Mouse (Mus musculus) kidney, adult 8-10 months (tissue): ENCODE results near the gene Sipa1l1.
A peak's percentile ranks its signal among the peaks of the same experiment; 100 is the strongest.

Source experiments
- DNase-seq, 2 experiments: peaks; one replicate each; pipeline ENCODE4 v3.0.0; 2022

The Sipa1l1 gene

DNA sequence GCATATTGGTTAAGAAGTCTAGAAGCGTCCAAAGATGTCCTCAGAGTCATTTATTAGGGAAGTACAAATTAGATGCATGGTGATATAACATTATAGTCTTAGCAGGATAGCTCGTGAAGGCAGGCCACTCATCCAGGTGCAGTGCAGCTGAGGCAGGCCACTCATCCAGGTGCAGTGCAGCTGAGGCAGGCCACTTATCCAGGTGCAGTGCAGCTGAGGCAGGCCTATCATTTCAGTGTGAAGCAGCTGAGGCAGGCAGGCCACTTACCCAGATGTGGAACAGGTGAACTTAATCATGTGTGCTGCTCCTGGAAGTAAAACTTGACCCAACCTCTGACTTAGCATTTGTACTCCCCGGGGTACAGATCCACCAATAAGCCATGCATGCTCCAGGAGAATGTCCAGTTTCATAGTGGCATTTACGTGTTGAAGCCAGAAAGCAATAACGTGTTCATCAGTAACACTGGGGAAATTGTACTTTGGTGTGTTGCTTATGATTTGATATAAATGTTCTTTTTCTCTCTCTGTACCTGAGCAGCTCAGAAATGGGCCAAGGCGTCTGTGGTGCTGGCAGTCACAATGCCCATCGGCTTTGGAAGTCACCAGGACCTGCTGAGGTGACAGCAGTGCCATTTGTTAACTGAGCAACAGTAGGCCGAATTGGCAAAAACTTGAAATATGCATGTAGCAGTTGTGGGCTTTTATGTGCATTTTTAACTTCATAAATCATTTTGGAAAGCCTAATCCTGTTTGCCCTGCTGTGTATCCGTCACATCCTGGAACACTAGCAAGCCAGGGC, 129.7 kb downstream of the Sipa1l1 start:
- DNase-seq, result no peak

DNA sequence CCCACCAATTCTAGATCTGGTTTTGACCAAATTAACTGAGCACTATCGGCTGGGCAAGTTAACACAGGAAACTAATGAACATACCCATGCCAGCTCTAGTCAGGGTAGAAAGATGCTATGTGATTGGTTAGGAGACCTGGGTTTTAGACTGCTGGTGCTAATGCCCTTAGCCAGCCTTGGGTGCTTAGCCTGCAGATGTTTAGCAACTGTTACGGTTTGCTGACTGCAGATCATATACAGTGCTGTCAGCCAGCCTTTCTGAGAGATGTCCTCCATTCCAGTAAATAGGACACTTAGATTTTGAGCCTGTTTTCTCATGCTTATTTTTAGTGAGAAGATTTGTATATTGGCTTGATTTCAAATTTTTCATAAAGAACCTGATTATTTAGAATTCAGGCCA, 135.0 kb downstream of the Sipa1l1 start:
- DNase-seq, result no peak

DNA sequence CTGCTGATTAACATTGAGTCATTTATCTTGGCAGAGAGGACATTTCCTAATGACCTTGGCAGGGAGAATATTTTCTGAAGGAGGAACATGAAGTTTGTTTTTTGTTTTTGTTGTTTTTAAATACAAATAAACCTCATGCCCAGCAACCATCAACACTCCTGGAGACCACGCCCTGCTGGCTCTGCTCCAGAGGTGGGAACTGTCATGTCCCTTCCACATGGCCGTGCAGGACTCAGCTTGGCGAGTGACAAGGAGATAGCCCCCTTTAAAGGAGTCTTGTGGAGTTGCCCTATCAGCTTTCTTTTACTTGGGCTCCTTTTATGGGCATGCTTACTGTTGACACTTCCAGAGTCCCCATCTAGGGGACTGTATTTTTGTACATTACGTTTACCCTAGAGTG, 136.9 kb downstream of the Sipa1l1 start:
- DNase-seq, result no peak

DNA sequence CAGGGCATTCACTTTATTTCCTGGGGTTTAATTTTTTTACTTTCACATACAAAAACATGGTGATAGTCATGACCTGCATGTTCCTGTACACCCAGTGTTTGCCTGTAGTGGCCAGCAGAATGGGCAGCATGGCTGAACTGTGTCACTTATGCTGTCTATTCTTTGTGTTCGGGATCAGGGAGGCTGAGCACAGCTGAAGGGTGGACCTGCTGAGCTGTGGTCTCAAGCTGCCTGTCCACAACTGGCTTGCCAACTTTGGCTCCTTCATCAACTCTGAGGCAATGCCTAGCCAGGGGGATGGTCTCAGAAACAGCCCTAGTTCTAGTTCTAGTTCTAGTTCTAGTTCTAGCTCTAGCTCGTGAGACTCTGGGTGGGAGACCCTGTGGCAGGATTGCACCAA, 142.5 kb downstream of the Sipa1l1 start:
- DNase-seq, result no peak

DNA sequence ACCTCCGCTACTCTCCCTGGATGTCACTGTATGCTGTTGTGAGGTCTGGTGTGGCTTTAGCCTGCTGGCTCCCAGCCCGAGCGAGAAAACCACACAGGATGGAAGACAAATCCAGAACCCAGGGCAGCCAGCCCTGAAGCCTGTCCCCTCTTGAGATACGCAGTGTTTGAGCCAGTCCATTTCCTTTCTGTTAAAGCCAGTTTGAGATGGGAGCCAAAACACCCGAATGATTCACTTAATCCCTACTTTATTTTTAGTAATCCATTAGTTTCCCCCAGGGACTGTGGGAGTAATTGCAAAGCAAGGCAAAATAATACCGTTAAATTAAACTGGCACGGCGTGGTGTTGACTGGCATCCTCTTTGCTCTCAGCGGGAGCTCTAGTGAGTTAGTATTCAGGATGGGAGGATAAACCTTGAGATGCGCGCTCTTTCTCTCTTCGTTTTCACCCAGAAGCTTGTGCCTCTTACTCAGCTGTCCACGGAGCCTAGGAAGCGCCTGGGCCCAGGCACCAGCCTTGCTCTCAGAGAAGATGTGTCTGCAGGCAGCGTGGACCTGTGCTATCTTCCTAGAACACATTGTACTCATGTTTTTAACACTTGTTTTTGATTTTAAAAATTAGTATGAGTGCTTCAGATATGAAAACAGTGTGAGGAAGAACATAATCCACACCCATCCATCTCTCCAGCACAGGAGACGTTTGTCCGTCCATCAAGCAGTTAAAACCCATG, 143.1 kb downstream of the Sipa1l1 start:
- peak; percentile 28 to 33 for DNase-seq

DNA sequence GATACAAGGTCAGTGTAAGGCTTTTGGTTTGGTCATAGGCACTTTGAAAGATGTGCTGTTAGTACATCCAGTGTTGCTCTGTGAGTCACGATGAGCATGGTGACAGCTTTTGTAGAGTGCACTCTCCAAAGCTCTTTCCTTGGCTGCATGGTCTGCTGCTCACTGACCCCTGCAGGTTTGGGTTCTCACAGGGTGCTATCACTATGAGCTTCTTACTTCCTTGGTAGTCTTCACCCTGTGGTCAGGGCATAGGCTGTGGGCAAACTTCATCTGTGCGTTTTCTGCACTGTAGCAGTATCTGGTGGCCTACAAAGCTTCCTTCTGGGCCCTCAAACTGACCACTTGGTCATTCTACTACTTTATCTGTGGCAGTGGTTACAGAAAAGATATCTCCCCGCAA, 144.0 kb downstream of the Sipa1l1 start:
- DNase-seq, result no peak

DNA sequence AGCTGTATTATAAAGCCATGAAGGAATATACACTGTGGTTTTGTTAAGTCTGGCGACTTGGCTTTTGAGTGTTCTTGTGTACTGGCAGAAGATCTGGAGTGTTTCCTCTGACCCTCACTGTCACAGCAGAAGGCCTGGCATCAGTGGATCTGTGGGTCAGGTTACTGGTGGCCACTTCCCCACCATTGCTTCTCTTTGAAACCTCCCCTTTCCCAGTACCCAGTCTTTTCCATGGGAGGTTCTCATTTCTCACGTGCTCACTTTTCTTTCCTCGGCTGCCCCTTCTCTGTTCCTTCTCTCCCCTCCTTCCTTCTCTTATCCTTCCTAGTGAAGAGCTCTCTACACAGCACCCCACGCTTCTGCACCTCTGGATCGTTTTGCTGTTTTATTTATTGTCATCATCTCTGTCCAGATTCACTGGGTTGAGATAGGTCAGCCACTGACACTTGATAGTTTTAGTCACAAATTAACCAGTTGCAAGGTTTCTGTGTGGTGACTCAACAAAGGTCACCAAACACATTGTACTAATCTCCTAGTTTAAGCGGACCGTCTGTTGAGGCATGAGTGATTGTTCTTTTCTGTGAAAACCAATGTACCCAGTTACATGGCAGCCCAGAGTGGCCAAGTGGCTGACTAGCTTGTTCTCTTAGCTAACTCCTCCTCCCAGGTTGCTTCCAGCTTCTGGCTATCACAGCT, 150.5 kb downstream of the Sipa1l1 start:
- no peak for DNase-seq

DNA sequence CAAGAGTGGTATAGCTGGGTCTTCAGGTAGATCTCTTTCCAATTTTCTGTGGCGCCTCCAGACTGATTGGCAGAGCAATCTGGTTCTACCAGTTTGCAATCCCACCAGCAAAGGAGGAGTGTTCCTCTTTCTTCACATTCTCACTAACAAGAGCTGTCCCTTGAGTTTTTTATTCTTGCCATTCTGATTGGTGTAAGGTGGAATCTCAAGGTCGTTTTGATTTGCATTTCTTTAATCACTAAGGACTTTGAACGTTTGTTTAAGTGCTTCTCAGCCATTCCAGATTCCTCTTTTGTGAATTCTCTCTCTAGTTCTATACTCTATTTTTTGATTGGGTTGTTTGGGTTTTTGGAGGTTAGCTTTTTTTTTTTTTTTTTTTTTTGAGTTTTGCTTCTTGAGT, 151.1 kb downstream of the Sipa1l1 start:
- no peak for DNase-seq

DNA sequence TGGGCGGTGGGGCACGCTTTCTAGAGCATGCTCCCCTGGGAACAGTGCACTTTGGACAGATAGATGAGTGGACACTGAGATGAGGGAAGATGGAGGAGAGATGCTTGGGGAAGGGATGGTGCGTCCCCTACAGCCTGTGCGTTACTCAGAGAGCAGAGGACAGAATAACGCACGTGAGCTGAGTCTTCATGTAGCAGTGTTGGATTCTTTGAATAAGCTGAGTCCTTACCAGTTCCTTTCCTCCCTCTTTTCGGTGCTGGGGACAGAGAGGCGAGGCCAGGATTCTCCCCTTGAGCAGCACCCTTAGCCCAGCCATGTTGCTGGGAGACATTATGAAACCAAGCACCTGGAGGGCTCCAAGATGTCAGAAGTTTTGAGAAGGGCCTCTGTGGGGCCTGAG, 152.3 kb downstream of the Sipa1l1 start:
- DNase-seq, result no peak

DNA sequence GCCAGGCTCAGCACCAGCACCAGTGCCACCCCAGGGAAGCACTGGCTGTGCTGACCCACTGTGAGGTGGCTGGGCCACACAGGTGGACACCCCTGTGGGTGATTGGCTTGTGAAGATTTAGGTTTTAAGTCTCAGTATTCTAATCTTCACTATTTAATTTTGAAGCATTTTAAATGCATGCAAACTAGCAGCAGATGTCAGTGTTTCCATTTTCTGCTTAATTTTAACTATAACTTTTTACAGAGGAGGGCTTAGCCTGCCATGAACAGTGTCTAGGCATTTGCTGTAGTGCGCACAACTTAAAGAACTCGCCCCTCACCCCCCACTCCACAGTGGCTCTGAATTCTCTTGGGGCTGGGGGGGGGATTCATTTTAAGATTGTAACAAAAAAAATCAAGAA, 152.7 kb downstream of the Sipa1l1 start:
- no peak for DNase-seq

DNA sequence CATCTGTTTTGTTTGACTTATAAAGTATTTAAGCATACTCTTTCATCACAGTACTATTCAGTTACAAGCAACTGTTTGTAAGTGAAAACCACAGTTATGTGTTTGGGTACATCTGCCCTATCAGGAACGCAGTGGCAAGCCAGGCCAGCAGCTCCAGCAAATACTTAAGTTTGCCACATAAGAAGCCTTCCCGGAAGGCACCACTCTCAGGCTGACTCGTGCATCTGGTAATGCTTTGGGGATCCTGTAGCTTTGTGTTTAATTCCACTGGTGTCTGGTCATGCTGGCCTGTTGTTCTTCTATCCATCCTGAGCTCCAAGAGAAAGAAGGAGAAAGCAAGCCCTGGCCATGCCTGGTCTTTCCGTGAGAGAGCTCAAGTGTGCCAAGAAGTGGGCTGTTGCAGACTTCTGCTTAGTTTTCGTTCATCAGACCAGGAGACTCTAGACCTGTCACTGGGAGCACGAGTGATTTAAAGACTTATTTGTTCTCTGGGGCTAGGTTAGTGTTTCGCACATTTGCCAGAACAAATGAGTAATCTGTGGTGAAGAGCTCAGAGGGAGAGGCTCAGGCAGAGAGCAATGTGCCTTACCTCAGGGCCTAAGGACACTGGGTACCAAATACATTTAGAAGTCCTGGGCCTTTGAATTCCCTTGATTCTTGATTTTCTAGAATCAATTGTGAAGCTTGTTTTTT, 153.8 kb downstream of the Sipa1l1 start:
- peak in 1 of 2 experiments; percentile 36 for DNase-seq

DNA sequence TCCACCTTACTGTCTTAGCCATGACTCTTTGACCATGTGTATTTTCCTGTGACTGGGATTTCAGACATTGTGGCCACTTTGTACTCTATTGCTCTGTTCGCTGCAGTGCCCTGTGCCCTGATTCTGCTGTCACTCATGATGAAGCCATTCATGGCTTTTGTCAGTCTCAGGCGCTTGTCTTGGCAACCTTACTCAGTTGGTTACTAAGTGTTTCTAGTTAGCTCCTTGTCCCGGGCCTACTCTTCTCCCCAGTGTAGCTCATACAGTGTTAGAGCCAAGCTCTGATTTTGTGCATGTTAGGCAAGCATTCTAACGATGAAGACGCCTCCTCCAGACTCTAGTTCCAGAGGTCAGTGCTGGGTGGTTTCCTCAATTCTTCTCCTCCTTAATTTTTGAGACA, 155.5 kb downstream of the Sipa1l1 start:
- DNase-seq, result peak in 1 of 2 experiments; percentile 31

DNA sequence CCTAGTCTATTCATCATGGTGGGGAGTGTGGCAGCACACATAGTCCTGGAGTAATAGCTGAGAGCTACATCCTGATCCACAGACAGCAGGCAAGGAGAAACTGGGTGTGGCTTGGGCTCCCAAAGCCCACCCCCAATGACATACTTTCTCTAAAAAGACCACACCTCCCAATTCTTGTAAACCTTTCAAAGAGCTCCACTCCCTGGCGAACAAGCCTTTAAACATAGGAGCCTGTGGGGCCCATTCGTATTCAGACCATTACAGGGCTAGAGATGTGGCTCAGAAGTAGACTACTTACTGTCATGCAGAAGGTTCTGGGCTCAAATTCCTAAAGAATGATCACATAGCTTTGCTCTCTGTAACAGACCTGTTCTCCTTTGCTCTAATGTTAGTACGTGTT, 156.4 kb downstream of the Sipa1l1 start:
- DNase-seq, result no peak

DNA sequence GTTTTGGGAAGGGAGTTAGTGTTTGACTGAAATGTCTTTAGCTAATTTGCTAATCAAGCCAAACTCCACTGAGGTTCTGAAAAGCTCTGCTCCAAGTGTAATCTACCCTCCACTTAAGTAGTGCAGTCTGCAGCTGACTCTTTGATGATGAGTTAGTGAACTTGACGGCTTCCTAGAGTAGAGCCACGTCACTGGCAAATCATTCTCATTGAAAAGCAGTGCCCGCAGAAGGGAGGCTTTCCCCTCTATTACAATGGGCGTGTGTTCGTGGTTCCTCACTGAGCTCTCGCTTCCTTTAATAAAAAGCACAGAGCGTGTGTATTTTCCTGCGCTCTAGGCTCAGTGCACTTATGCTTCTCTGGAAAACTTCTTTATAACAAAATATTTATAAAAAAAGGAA, 157.3 kb downstream of the Sipa1l1 start:
- DNase-seq, result no peak

DNA sequence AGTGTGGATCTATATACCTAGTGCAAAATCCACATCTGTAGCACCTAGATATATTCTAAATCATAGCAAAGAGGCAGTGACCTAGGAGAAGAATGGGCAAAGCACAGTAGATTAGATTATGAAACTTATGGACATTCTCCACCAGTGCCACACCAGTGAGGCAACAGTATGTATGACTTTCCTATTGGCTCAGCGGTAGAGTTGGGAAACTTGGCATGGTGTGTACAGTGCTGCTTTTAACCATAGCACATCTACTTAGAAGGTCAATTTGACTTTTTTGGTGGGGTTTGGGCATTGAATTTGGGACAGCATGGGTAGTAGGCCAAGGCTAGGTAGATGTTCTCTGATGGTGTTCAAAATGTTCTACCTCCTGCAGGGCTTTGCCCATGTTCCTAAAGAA, 159.0 kb downstream of the Sipa1l1 start:
- no peak for DNase-seq

DNA sequence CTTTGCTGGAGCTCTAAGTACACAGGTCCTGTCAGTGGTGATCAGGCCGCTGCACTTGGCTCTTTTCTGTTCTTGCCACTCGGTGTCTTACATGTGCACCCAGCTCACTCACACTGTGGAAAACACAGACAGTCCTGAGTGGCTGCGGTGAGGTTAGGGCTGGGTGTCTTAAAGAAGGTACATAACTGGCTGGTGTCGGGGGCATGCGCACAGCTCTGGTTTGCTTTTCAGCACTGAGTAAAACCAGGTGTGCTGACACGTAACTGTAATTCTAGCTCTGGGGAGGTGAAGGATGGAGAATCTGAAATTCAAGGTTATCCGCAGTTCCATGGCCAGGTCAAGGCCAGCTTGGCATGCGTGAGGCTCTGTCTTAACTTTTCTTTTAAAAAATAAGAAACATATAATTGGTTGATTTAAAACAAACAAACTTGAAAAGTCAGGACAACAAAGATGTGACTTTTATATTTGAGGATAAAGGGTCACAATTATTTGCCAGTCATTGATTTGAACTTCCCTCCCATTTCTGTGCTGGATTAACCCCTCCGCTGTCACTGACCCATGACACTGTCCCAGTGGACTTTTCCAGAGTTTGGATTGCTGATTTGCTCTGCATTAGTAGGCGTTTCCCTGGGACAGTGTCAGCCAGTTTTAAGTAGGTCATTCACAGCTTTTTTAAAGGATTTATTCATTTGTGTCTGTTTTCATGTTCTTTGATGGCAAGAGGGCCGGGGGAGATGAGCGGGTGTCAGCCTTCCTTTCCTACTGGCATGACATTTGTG, 163.9 kb downstream of the Sipa1l1 start:
- DNase-seq, result peak; percentile 58 to 68

DNA sequence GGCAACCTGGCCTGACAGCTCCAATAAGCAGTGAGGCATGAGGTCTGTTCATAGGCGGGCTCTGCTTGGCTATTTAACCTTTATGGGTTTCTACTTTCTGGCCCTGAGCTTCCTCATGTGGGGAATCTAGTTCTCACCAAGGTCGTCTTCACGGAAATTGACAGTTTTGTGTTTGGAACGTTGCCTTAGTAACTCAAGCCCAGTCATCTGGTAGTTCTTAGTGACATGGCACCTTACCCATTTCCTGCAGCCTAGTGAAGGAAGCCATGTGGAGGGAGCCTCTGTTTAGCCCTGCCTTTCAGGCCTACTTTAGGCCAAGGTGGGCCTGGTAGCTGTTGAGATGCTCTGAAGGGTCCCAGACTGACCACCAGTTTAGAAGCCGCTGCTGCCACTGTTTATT, 164.9 kb downstream of the Sipa1l1 start:
- no peak for DNase-seq

DNA sequence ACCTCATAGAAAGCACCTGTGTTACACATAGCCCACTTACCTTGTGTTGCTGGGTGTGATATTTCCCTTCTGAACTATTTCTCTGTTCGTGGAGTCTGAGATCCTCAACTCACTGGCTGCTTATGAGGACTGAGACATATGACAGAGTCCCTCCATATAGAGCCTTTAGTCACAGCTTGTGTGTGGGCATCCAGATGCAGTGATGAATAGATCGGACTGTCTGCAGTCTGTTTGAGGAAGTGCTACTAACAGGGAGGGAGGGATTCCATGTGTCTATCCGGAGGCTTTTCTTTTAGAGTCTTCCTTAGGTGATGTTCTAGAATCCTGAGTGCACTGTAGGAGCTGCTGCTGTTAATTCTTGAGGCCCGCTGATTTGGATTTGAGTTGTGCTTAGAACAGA, 165.4 kb downstream of the Sipa1l1 start:
- DNase-seq, result no peak

DNA sequence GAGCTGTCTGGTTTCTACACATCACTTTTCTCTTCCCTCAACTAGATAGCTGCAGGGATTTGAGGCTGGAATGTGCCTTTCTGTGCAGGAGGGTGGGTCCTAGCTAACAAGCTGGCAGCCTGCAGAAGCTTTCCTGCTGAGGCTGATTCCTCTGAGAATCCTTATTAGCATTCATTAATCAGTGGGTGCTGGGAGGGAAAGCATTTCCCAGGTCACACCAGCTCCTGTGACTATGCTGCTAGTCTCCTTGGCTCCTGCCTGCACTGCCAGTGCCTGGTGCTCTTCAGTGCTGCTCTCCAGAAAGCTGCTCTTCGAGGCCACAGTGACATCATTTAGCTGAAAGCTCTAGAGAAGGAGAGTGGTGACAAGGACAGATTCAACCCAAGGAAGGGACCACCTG, 166.0 kb downstream of the Sipa1l1 start:
- no peak for DNase-seq

DNA sequence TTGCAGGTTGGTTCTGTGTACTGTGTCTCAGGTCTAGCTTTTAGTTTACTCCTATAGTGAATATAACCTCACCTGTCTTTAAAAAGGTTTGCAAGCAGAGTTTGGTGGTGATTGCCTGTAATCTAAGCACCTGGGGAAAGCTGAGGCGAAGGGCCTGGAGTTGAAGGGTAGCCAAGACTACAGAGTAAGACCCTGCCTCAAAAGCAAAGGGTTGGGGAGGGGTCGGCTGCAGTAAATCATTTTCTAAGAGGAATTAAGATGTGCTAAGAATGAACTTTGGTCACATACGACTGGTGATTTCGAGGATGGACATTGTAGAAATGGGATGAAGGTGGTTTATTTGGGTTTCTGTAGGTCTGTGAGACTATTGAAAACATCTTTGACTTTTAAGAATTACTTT, 169.4 kb downstream of the Sipa1l1 start:
- no peak for DNase-seq

DNA sequence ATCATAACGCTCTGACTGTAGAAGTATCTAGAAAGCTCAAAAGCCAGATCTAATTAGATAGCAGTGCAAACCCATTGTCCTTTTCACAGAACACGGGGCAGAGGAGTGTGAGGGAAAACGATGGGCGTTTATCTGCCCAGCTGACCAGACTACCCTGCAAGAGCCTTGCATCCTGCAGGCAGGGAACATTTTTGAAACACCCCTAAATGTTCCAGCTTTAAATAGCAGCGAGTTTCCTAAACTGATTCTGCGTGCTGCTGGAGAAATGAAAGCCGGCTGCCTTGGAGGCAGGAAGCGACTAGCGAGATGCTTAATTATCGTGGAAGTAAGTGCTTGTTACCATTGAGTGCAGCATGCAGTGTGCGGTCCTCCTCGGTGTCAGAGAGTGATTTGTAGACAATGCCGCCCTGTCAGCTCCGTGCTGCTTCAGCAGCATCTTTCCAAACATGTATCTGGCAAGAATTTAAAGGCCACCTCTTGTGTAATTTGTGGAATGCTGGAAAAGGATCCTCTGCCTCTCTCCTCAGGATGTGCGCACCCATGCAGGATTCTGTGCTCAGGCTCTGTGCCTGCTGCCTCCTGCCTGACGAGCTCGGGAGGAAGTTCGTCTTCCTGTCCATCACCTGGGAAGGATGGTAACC, 170.2 kb downstream of the Sipa1l1 start:
- no peak for DNase-seq
